Mouse (Mus musculus): ENCODE results near the gene Prkaa1.
"Not testable (repeated sequence)": the region's sequence is repeated elsewhere in the genome, so short reads cannot be mapped to it uniquely, and the experiment has no call there.

The Prkaa1 gene

GRCm38 (mm10) chr15:5165121-5165773 is 21.6 kb downstream of the Prkaa1 start:
- DNase-seq (ENCODE audit: low read depth, low spot score): no peak

GRCm38 (mm10) chr15:5173217-5173820 is 29.7 kb downstream of the Prkaa1 start:
- DNase-seq (ENCODE audit: low read depth, low spot score): no peak

- DNase-seq (ENCODE audit: low read depth, low spot score): no peak
Observed at GRCm38 (mm10) chr15:5184668-5185330, 41.1 kb downstream of the Prkaa1 start.

GRCm38 (mm10) chr15:5185366-5186292 is 42.0 kb downstream of the Prkaa1 start, which contains the start of gene Ttc33:
Gene Ttc33 (plus strand): TSS chr15:5185525.
- DNase-seq (ENCODE audit: low read depth, low spot score): peak; percentile 58

- no peak for DNase-seq (ENCODE audit: low read depth, low spot score)
Observed at GRCm38 (mm10) chr15:5186293-5186675, 42.6 kb downstream of the Prkaa1 start.

- no peak for DNase-seq (ENCODE audit: low read depth, low spot score)
Observed at GRCm38 (mm10) chr15:5187116-5187515, 43.5 kb downstream of the Prkaa1 start.

- DNase-seq (ENCODE audit: low read depth, low spot score): no peak
Observed at GRCm38 (mm10) chr15:5188029-5188428, 44.4 kb downstream of the Prkaa1 start.

- no peak for DNase-seq (ENCODE audit: low read depth, low spot score)
Observed at GRCm38 (mm10) chr15:5189504-5190093, 45.9 kb downstream of the Prkaa1 start.

- DNase-seq (ENCODE audit: low read depth, low spot score): no peak
Observed at GRCm38 (mm10) chr15:5193833-5194232, 50.2 kb downstream of the Prkaa1 start.

GRCm38 (mm10) chr15:5194446-5194845 is 50.8 kb downstream of the Prkaa1 start:
- DNase-seq (ENCODE audit: low read depth, low spot score): no peak

GRCm38 (mm10) chr15:5194931-5195330 is 51.3 kb downstream of the Prkaa1 start:
- no peak for DNase-seq (ENCODE audit: low read depth, low spot score)

GRCm38 (mm10) chr15:5195987-5196514 is 52.4 kb downstream of the Prkaa1 start:
- DNase-seq (ENCODE audit: low read depth, low spot score): no peak

- no peak for DNase-seq (ENCODE audit: low read depth, low spot score)
Observed at GRCm38 (mm10) chr15:5196691-5197090, 53.0 kb downstream of the Prkaa1 start.

GRCm38 (mm10) chr15:5205222-5205621 is 61.6 kb downstream of the Prkaa1 start:
- DNase-seq (ENCODE audit: low read depth, low spot score): no peak

GRCm38 (mm10) chr15:5209116-5209515 is 65.5 kb downstream of the Prkaa1 start:
- DNase-seq (ENCODE audit: low read depth, low spot score): no peak

- no peak for DNase-seq (ENCODE audit: low read depth, low spot score)
Observed at GRCm38 (mm10) chr15:5220491-5220890, 76.8 kb downstream of the Prkaa1 start.

- DNase-seq (ENCODE audit: low read depth, low spot score): not testable (repeated sequence)
Observed at GRCm38 (mm10) chr15:5230746-5231145, 87.1 kb downstream of the Prkaa1 start.
